In genomic region chr8:25447900-25448299, GRCm38 (mm10) we compare ENCODE assay signal across 16 mouse cellular contexts.
A peak's percentile ranks its signal among the peaks of the same experiment; 100 is the strongest.
DNase-seq lines count a peak whose midpoint lies in the region; ATAC-seq and TF ChIP-seq lines count a peak whose summit lies in the region.
"Had no signal": no experiment of that assay in that cellular context is flagged by ENCODE, and none has a peak within 500 bp of the region (broad histone marks: within the 10 kb centered on the region; RNA-seq: fewer than 3 reads in every experiment).

No protein-coding gene starts in this region.

- H3K9me3 ChIP-seq in lung, postnatal 0 days (ENCODE audit: low read length): no peaks in the 10 kb centered on the region; the same call in 1 of the 2 replicates
- H3K9me3 ChIP-seq in CH12.LX (replicated peaks; ENCODE audit: low read length): no peaks in the 10 kb centered on the region
- H3K9me3 ChIP-seq: heart, embryonic 10.5 days; midbrain, embryonic 10.5 days had no signal

- no peak overlapping the region for H3K9ac ChIP-seq in lung, postnatal 0 days (replicated peaks; ENCODE audit: low read depth)
- no peak overlapping the region for H3K9ac ChIP-seq in CH12.LX (ENCODE audit: insufficient read depth, low read depth)

- TF ChIP-seq CTCF in lung, postnatal 0 days (IDR thresholded peaks at IDR 0.05): no peak
- no peak for TF ChIP-seq CTCF in CH12.LX (conservative IDR thresholded peaks at IDR 0.05 in 1 of 2, IDR thresholded peaks at IDR 0.05 in 1 of 2; ENCODE audit: low read depth in 2 of 2, low read length in 2 of 2)
- no peak for TF ChIP-seq CTCF in bone marrow macrophage, adult 2 months (IDR thresholded peaks at IDR 0.05; ENCODE audit: low read depth, low read length)

- no peaks in the 10 kb centered on the region for H3K4me1 ChIP-seq in lung, postnatal 0 days (ENCODE audit: insufficient read depth, low read depth, low read length)
- 0 out of 4 replicates have a peak, but pooled peaks cover 0 to 7% of the 10 kb centered on the region in 2 experiments for H3K4me1 ChIP-seq in CH12.LX (ENCODE audit: control insufficient read depth in 1 of 2, insufficient read depth in 2 of 2)
- peaks cover 28% of the 10 kb centered on the region for H3K4me1 ChIP-seq in bone marrow macrophage, adult 2 months (ENCODE audit: control insufficient read depth, insufficient read depth, low read length)
- H3K4me1 ChIP-seq: heart, embryonic 10.5 days had no signal

- 0 out of 2 replicates have a peak, but pooled peaks have one; percentile 23 for ATAC-seq in lung, postnatal 0 days
- peak; percentile 66; the same call in 1 of the 2 replicates for ATAC-seq in neutrophil, adult 5-6 weeks (ENCODE audit: extremely low read depth, insufficient number of reproducible peaks, low FRiP score, poor library complexity, severe bottlenecking)
- no peak for ATAC-seq in erythroid progenitor cell, adult 5-6 weeks (replicated peaks; ENCODE audit: low FRiP score, poor library complexity, severe bottlenecking)
- ATAC-seq: forebrain, embryonic 14.5 days; hindbrain, embryonic 16.5 days had no signal

- no peak overlapping the region for H3K27ac ChIP-seq in lung, postnatal 0 days (ENCODE audit: low read length)
- no peak overlapping the region for H3K27ac ChIP-seq in CH12.LX (ENCODE audit: insufficient read depth, low read depth)
- H3K27ac ChIP-seq in bone marrow macrophage, adult 2 months (ENCODE audit: insufficient read depth, low read depth, low read length): peak overlapping the region; percentile 56
- H3K27ac ChIP-seq: heart, embryonic 10.5 days; midbrain, embryonic 10.5 days had no signal

- no peaks in the 10 kb centered on the region for H3K79me2 ChIP-seq in CH12.LX (replicated peaks; ENCODE audit: control insufficient read depth, extremely low read depth, insufficient read depth, poor library complexity, severe bottlenecking)

- 64% methylated on average over 4 of the region's 4 CpGs for WGBS in lung, postnatal 0 days

- dilution Hi-C loops in CH12.LX (cut with MboI; ENCODE audit: extremely low pct_ligation_motif_present, extremely low pct_unique_long_range_greater_than_20kb, low sequenced_read_pairs): no loop called here

- no peaks in the 10 kb centered on the region for H3K36me3 ChIP-seq in lung, postnatal 0 days (ENCODE audit: insufficient read depth, low read length)
- no peaks in the 10 kb centered on the region for H3K36me3 ChIP-seq in CH12.LX (replicated peaks in 1 of 2; ENCODE audit: control insufficient read depth in 1 of 2, insufficient read depth in 1 of 2, low read length in 1 of 2)
- H3K36me3 ChIP-seq: heart, embryonic 10.5 days; midbrain, embryonic 10.5 days had no signal

- no peak overlapping the region for H3K4me3 ChIP-seq in lung, postnatal 0 days (ENCODE audit: low read depth, low read length)
- no peak overlapping the region for H3K4me3 ChIP-seq in CH12.LX (replicated peaks in 1 of 3; ENCODE audit: low read depth in 2 of 3, low read length in 2 of 3, poor library complexity in 1 of 3)
- no peak overlapping the region for H3K4me3 ChIP-seq in bone marrow macrophage, adult 2 months (ENCODE audit: insufficient read depth, low read length)
- H3K4me3 ChIP-seq: heart, embryonic 10.5 days; midbrain, embryonic 10.5 days had no signal

- TF ChIP-seq EP300 in lung, postnatal 0 days (IDR thresholded peaks at IDR 0.05): peak; percentile 73
- TF ChIP-seq EP300 in CH12.LX (IDR thresholded peaks at IDR 0.05; ENCODE audit: low read length): no peak

- in situ Hi-C loops in CH12.LX (cut with MboI; ENCODE audit: low pct_ligation_motif_present, low pct_unique_long_range_greater_than_20kb, low sequenced_read_pairs): no loop called here

- H3K27me3 ChIP-seq in lung, postnatal 0 days (replicated peaks; ENCODE audit: insufficient read depth, low read length): no peaks in the 10 kb centered on the region
- H3K27me3 ChIP-seq in CH12.LX (replicated peaks): peaks cover 6% of the 10 kb centered on the region

- TF ChIP-seq POLR2A in CH12.LX (IDR thresholded peaks at IDR 0.05; ENCODE audit: low read depth, low read length): no peak
- no peak for TF ChIP-seq POLR2A in bone marrow macrophage, adult 2 months (IDR thresholded peaks at IDR 0.05; ENCODE audit: borderline replicate concordance, low read depth, low read length)

- no peak overlapping the region for H3K4me2 ChIP-seq in lung, postnatal 0 days (replicated peaks; ENCODE audit: low read depth, low read length)
- no peak overlapping the region for H3K4me2 ChIP-seq in CH12.LX (ENCODE audit: insufficient read depth, low read depth, poor library complexity, severe bottlenecking)

- TF ChIP-seq RAD21 in CH12.LX (IDR thresholded peaks at IDR 0.05; ENCODE audit: low read depth, low read length): no peak

- peak; percentile 25 for DNase-seq in lung, postnatal 0 days (ENCODE audit: low spot score)
- no peak for DNase-seq in lung, postnatal 10 days
- peak; percentile 8 for DNase-seq in CH12.LX (ENCODE audit: extremely low read depth)
- DNase-seq in right cerebral cortex, postnatal 4 days: no peak
- DNase-seq: adrenal gland, postnatal 10 days; cerebellum, adult 9-11 months; heart, postnatal 14 days; right cerebral cortex, adult 18-20 months; spleen, adult 18-20 months had no signal

TF ChIP-seq in CH12.LX, 34 proteins besides CTCF, POLR2A, EP300 and RAD21:
- no peak for TF ChIP-seq NELFE (IDR thresholded peaks at IDR 0.05; ENCODE audit: low read depth, low read length)
- no peak for TF ChIP-seq ZKSCAN1 (IDR thresholded peaks at IDR 0.05; ENCODE audit: borderline replicate concordance, low read depth, low read length)
- no peak for TF ChIP-seq MYC (IDR thresholded peaks at IDR 0.05; ENCODE audit: low read depth, low read length)
- TF ChIP-seq SMC3 (IDR thresholded peaks at IDR 0.05; ENCODE audit: low read depth, low read length): no peak
- no peak for TF ChIP-seq BHLHE40 (IDR thresholded peaks at IDR 0.05; ENCODE audit: low read depth, low read length)
- no peak for TF ChIP-seq ZMIZ1 (IDR thresholded peaks at IDR 0.05; ENCODE audit: low read depth, low read length)
- TF ChIP-seq MXI1 (IDR thresholded peaks at IDR 0.05; ENCODE audit: low read depth, low read length): no peak
- TF ChIP-seq TBP (conservative IDR thresholded peaks at IDR 0.05; ENCODE audit: low read depth, low read length): no peak
- TF ChIP-seq TCF12 (IDR thresholded peaks at IDR 0.05; ENCODE audit: low read depth, low read length): no peak
- TF ChIP-seq JUN (IDR thresholded peaks at IDR 0.05; ENCODE audit: insufficient read depth, low read depth, low read length): no peak
- TF ChIP-seq GABPA (IDR thresholded peaks at IDR 0.05; ENCODE audit: insufficient replicate concordance, low read depth, low read length): no peak
- TF ChIP-seq UBTF (IDR thresholded peaks at IDR 0.05; ENCODE audit: low read depth, low read length): no peak
- TF ChIP-seq SIN3A (IDR thresholded peaks at IDR 0.05; ENCODE audit: low read length): no peak
- TF ChIP-seq IRF4 (IDR thresholded peaks at IDR 0.05; ENCODE audit: low read depth, low read length): no peak

Comparison
In these comparisons a context has a peak if more than half of its experiments do, and no peak if none do; other contexts are left out.
1. DNase-seq: peak in lung, postnatal 0 days (single experiment) and CH12.LX (single experiment); none in lung, postnatal 10 days (single experiment) and right cerebral cortex, postnatal 4 days (single experiment).